Mouse (Mus musculus) midbrain, embryonic 12.5 days (tissue): Measurements from ENCODE around the gene Vmn1r32. TPM values are rescaled to one million over a fixed set of nuclear protein-coding genes. Genes with fewer than 3 reads are reported as not detected.
A peak's percentile ranks its signal among the peaks of the same experiment; 100 is the strongest.

Experiments used
- ATAC-seq: fragments of 200-750 bp; cut with Nextera tagmentation; 2 replicates; pipeline ENCODE4 v1.8.0; 2017; ENCODE audit warnings: low read depth, moderate TSS enrichment, moderate library complexity; ENCODE audit not compliant: low FRiP score
- H3K27ac ChIP-seq: fragments of 300-500 bp; sonication (generic); replicated peaks from 2 replicates; pipeline ENCODE4 v1.5.1; 2016; ENCODE audit warnings: mild to moderate bottlenecking
- H3K27me3 ChIP-seq: fragments of 300-500 bp; sonication (generic); 2 replicates; pipeline ENCODE4 v1.6.1; 2016; ENCODE audit warnings: mild to moderate bottlenecking
- H3K36me3 ChIP-seq: fragments of 300-500 bp; sonication (generic); 2 replicates; pipeline ENCODE4 v1.6.1; 2016
- H3K4me1 ChIP-seq: fragments of 300-500 bp; sonication (generic); 2 replicates; pipeline ENCODE4 v1.6.1; 2016
- H3K4me2 ChIP-seq: fragments of 300-500 bp; sonication (generic); replicated peaks from 2 replicates; pipeline ENCODE4 v1.6.1; 2016; ENCODE audit warnings: mild to moderate bottlenecking, moderate library complexity
- H3K4me3 ChIP-seq: fragments of 300-500 bp; sonication (generic); 2 replicates; pipeline ENCODE4 v1.5.1; 2016; ENCODE audit warnings: mild to moderate bottlenecking
- H3K9ac ChIP-seq: fragments of 300-500 bp; sonication (generic); replicated peaks from 2 replicates; pipeline ENCODE4 v1.6.1; 2016; ENCODE audit warnings: mild to moderate bottlenecking, moderate library complexity
- H3K9me3 ChIP-seq: fragments of 300-500 bp; sonication (generic); 2 replicates; pipeline ENCODE4 v1.6.1; 2016; ENCODE audit warnings: mild to moderate bottlenecking
- WGBS: fragments of 180-500 bp; shearing (Covaris S2); methylation state at CpG from one replicate; pipeline ENCODE4 v1.1.7; 2016; 5-methylcytosine and 5-hydroxymethylcytosine counted together
- polyA plus RNA-seq: library from polyadenylated mRNA; unstranded; fragments of >200 nt; fragmentation: Nextera tagmentation; extraction: Ambion mirVana; gene quantifications from 2 replicates; pipeline ENCODE4 v1.2.1, GENCODE M21; 2016

Vmn1r32 gene
- polyA plus RNA-seq, result 0.08 and 0.15 TPM in 2 replicates

DNA sequence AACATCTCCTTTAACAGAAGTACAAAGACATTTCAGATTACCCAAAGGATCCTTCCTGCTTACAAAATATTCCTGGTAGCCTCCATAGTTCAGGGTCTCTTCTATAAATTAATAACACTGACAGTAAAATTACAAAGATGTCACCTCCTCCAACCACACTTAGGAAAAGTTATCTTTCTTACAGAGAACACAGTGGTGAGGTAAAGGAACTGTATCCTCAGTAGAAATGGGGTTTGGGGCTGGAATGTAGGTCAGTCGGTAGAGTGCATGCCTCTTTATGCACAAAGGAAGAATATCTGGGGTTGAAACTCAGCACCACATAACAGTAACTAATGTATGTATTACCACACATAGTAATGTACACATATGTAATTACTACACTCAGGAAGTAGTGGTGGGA lies at the start of gene Vmn1r32:
Vmn1r32 (minus strand) TSS at position 101 of the 400 bp plus-strand sequence.
- no peak within 1 kb of the TSS for H3K9ac ChIP-seq
- ATAC-seq, result no peak
- H3K4me2 ChIP-seq, result no peak within 1 kb of the TSS
- H3K36me3 ChIP-seq, result no peaks in the 10 kb centered on the region
- no peaks in the 10 kb centered on the region for H3K4me1 ChIP-seq
- H3K9me3 ChIP-seq, result no peaks in the 10 kb centered on the region
- H3K27me3 ChIP-seq, result no peaks in the 10 kb centered on the region
- H3K27ac ChIP-seq, result no peak within 1 kb of the TSS
- WGBS, result 86% methylated on average over 1 of the region's 1 CpGs
- no peak within 1 kb of the TSS for H3K4me3 ChIP-seq

- Histone ChIP-seq H3K9ac (no peak overlapping the region), H3K36me3 (no peaks in the 10 kb centered on the region), H3K4me2 (no peak overlapping the region), H3K27me3 (no peaks in the 10 kb centered on the region), H3K4me3 (no peak overlapping the region), H3K27ac (no peak overlapping the region), H3K9me3 (no peaks in the 10 kb centered on the region), H3K4me1 (no peaks in the 10 kb centered on the region)
- no peak for ATAC-seq
These were observed 35.9 kb upstream of the Vmn1r32 start for GRCm38 (mm10) chr6:66595804-66596203.

- Histone ChIP-seq H3K27me3 (no peaks in the 10 kb centered on the region), H3K27ac (peak overlapping the region; percentile 83; the same call in 1 of the 2 replicates), H3K4me1 (peaks cover 11% of the 10 kb centered on the region), H3K9me3 (no peaks in the 10 kb centered on the region), H3K9ac (peak overlapping the region; percentile 70), H3K4me2 (peak overlapping the region; percentile 66), H3K36me3 (peaks cover 19% of the 10 kb centered on the region), H3K4me3 (peak overlapping the region; percentile 74)
- 20% methylated on average over 7 of the region's 7 CpGs for WGBS
- no peak for ATAC-seq
These were observed 23.9 kb downstream of the Vmn1r32 start for GRCm38 (mm10) chr6:66535966-66536365.

DNA sequence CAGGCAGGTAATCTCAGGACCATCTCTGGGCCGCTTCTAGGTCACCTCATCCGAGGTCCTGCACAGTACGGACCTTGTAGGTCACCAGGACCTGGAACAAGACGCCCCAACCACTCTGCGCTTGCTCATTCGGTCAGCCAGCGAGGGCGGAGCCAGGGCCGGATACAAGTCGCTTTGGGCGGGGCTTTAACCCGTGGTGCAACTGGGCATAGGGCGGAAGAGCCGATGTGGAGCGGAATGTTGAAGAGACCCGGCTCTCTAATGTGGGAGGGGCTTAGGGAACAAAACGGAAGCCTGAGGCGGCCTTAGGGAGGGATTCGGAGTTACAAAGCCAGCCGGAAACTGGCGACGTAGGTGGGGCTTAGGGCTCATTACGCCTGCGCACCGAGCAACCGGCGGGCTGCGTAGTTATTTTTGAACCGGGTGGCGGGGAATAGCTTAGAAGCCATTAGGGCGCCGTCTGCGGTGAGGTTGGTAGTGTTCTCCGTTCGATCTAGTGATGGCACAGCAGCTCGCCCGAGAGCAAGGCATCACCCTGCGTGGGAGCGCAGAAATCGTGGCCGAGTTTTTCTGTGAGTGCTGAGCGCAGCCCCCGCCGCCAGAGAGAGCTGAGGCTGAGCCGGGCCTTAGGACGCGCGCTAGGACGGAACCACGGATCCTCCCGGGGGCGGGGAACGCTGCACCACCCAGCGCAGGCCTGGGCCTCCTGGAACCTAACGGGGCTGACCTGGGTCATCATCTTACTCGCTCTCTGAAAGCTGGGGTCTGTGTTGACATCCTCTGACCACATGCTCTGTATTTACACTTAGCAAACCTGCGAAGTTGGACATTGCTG lies 24.7 kb downstream of the Vmn1r32 start, which contains the start of gene Mad2l1:
Mad2l1 (plus strand) TSS at position 363 of the 835 bp plus-strand sequence.
- under 1% methylated on average over 57 of the region's 57 CpGs for WGBS
- peak; percentile 98 for ATAC-seq
- Histone ChIP-seq H3K27me3 (no peaks in the 10 kb centered on the region), H3K4me2 (peak within 1 kb of the TSS; percentile 66), H3K27ac (peak within 1 kb of the TSS; percentile 83), H3K9me3 (no peaks in the 10 kb centered on the region), H3K36me3 (peaks cover 13% of the 10 kb centered on the region), H3K4me3 (peak within 1 kb of the TSS; percentile 74), H3K4me1 (peaks cover 11% of the 10 kb centered on the region), H3K9ac (peak within 1 kb of the TSS; percentile 70)

GRCm38 (mm10) chr6:66534366-66534941 lies 25.4 kb downstream of the Vmn1r32 start:
- H3K4me3 ChIP-seq, result peak overlapping the region; percentile 74
- H3K9ac ChIP-seq, result peak overlapping the region; percentile 41; the same call in 1 of the 2 replicates
- peak overlapping the region; percentile 66 for H3K4me2 ChIP-seq
- H3K9me3 ChIP-seq, result no peaks in the 10 kb centered on the region
- WGBS, result 84% methylated on average over 5 of the region's 5 CpGs
- peaks cover 11% of the 10 kb centered on the region for H3K4me1 ChIP-seq
- ATAC-seq, result no peak
- peak overlapping the region; percentile 83 for H3K27ac ChIP-seq
- H3K36me3 ChIP-seq, result peaks cover 5% of the 10 kb centered on the region
- no peaks in the 10 kb centered on the region for H3K27me3 ChIP-seq

GRCm38 (mm10) chr6:66533241-66533640 lies 26.7 kb downstream of the Vmn1r32 start:
- 42% methylated on average over 3 of the region's 3 CpGs for WGBS
- H3K36me3 ChIP-seq, result no peaks in the 10 kb centered on the region
- H3K9me3 ChIP-seq, result no peaks in the 10 kb centered on the region
- no peak overlapping the region for H3K4me2 ChIP-seq
- H3K27ac ChIP-seq, result no peak overlapping the region
- H3K27me3 ChIP-seq, result no peaks in the 10 kb centered on the region
- no peak overlapping the region for H3K4me3 ChIP-seq
- ATAC-seq, result no peak
- H3K9ac ChIP-seq, result no peak overlapping the region
- H3K4me1 ChIP-seq, result peaks cover 11% of the 10 kb centered on the region

- Histone ChIP-seq H3K4me3 (no peak overlapping the region), H3K27me3 (no peaks in the 10 kb centered on the region), H3K36me3 (no peaks in the 10 kb centered on the region), H3K9ac (no peak overlapping the region), H3K4me1 (no peaks in the 10 kb centered on the region), H3K4me2 (no peak overlapping the region), H3K27ac (no peak overlapping the region), H3K9me3 (no peaks in the 10 kb centered on the region)
- WGBS, result 93% methylated on average over 10 of the region's 10 CpGs
- ATAC-seq, result no peak
These were observed 31.5 kb downstream of the Vmn1r32 start for GRCm38 (mm10) chr6:66528386-66528785.

GRCm38 (mm10) chr6:66516368-66516767 lies 43.5 kb downstream of the Vmn1r32 start:
- 96% methylated on average over 5 of the region's 5 CpGs for WGBS
- H3K9ac ChIP-seq, result no peak overlapping the region
- no peak for ATAC-seq
- H3K4me2 ChIP-seq, result no peak overlapping the region
- no peaks in the 10 kb centered on the region for H3K27me3 ChIP-seq
- no peaks in the 10 kb centered on the region for H3K9me3 ChIP-seq
- no peaks in the 10 kb centered on the region for H3K4me1 ChIP-seq
- H3K27ac ChIP-seq, result no peak overlapping the region
- no peaks in the 10 kb centered on the region for H3K36me3 ChIP-seq
- H3K4me3 ChIP-seq, result no peak overlapping the region

Other genes with a start within 250 kb of the Vmn1r32 start
- 86.3 and 96.0 TPM in 2 replicates for gene Mad2l1, start 24.7 kb downstream of the Vmn1r32 start, polyA plus RNA-seq
- not detected in 2 replicates for gene Vmn1r33, start 58.2 kb upstream of the Vmn1r32 start, polyA plus RNA-seq
- gene Vmn1r34, start 83.8 kb upstream of the Vmn1r32 start, polyA plus RNA-seq, result not detected in 2 replicates
- not detected in 2 replicates for gene Vmn1r35, start 125.8 kb upstream of the Vmn1r32 start, polyA plus RNA-seq
- not detected in 2 replicates for gene Vmn1r36, start 159.1 kb upstream of the Vmn1r32 start, polyA plus RNA-seq
- not detected in 2 replicates for gene Vmn1r37, start 169.3 kb upstream of the Vmn1r32 start, polyA plus RNA-seq
- gene Vmn1r38, start 222.5 kb upstream of the Vmn1r32 start, polyA plus RNA-seq, result not detected in 2 replicates